Mouse (Mus musculus) ES-CJ7 (cell line): ENCODE data around the gene Glo1.

Source experiments
- DNase-seq: peaks from one replicate; pipeline ENCODE4 v3.0.0; 2011; ENCODE audit warnings: low read depth, low spot score

Gene Glo1

DNA sequence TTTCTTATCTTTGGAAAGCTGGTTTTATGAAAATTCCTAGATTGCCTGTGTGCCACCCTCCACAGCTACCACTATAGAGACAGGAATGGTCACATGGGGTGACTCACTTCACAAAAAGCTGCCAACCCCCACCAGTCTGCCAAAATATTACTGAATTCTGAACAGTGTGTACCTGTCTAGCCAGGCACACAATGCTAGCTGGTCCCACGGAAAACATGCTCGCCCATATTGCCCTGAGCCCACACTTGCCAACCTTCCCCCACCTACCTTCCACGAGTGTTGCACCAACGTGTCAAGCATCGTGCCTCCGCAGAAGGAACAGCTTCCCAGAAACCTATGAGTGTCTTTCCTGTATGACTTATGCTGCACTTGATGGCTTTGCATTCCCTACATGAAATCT lies 45.5 kb downstream of the Glo1 start:
- DNase-seq: no peak

DNA sequence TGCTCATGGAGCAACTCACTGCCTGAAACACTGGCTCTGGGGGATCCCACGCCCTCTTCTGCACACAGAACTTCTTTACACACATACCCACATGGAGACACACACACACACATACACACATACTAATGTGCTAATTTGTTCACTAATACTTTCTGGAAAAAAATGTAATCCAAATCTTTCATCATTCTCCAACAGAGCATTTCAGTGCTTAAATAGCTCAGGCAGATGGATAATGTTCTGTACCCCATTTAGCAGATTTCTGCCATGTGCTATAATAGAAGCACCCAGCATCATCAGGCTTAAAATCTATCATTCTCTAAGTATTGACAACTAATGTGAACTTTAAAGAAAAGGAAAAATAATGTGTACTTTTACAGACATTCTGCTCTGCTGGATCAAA lies 45.9 kb downstream of the Glo1 start:
- DNase-seq: no peak

DNA sequence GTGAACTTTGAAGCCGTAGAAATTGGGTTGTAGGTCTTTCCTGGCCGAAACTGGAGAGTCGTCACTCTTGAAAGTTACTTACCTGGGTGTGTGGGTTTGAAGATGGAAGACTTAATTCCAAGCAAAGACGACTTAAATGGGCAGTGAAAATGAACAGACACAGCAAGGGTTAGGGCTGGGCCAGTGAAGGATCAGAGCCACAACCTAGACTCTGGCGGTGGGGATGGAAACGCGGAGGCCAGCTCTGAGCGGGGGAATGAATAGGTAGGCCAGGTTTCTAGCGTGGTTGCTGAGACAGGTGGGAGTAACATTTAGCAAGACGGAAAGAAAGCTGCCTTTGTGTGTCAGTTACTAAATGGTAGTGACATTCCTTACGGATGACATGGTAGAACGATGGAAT lies 49.7 kb downstream of the Glo1 start:
- peak; percentile 28 for DNase-seq

DNA sequence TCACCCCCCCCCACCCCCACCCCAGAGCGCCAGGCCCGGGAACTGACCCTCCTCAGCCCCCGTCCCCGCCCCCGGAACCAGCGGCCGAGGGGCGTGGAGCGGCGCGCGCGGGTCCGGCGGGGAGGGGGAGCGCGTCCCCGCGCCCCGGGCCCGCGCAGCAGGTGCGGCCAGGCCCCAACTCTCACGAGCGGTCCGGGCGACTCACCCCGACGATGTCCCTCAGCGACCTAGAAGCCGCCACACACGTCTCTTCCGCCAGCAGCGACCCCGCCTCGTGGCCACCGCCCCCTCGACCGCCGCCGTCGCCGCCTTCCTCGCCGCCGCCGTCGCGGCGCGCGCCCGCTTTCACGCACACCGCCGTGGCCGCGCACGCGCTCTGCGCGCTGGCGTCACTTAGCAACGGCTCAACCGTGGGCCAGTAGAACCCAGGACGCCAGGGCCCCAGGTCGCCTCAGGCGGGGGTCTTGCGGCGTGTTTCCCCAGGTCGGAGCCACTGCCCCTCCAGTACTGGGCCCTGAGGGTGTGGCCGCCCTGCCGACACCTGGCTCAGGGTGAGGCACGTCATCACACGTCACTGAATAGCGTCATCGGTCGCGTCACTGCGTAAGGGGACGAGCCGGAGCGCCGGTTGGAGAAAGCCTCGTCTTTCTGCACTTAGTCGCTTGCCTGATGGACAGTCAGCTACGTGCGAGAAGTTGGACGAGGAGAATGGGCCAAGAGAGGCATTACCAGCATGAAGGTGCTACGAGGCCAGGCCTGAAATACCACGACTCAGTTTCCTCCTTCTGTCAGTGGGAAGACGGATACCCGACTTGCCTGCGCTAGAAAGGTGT lies 50.5 kb downstream of the Glo1 start, which contains the start of gene Btbd9:
Gene Btbd9, minus strand, starts transcription at position 548 of the 833 bp plus-strand sequence.
- DNase-seq: peak; percentile 97

DNA sequence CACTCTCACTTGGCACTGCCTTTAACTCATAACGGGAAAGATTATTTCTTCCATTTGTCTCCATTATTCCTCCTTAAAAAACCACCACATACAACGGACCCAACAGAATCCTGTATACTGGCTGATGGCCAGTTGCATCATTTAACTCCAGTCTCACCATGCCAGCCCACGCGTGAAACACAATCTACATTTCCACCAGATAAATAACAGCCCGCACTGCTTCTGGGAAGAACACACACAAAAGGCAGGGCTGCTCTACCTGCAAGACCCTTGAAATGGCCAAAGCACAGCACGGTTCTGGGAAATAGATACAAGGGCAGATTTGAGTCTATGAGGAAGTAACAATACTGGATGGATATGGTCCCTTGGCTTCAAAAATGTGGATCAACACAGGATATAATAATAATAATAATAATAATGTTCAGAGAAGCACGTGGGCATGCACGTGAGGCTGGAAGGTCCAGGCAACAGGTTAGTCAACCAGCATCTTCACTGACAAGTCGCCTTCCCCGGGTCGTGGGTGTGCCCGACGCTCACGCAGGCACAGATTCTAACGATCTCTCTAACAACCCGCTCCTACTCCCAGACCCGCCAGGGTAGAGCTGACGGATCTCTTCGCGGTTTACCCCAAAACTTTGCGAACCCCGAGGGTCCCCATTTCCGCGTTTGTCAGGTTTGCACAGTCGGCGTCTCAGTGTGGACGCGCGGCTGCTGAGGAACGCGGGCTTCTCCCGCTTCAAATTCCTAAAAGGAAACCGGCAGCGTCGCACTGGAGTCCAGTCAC lies 51.4 kb downstream of the Glo1 start:
- peak; percentile 51 for DNase-seq

DNA sequence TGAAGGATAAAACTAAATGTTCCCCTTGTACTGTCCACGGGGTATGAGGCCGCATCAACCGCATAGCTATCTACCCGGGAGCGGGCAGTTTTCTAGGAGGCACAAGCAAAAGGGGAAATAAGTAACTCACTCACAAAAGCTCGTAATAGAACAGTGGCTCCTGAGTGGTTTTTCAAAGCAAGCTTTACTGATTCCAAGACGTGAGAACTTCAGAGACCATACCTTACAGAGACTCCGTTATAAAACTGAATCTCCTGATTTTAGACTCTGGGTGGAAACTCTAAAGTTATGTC lies 51.9 kb downstream of the Glo1 start:
- no peak for DNase-seq

DNA sequence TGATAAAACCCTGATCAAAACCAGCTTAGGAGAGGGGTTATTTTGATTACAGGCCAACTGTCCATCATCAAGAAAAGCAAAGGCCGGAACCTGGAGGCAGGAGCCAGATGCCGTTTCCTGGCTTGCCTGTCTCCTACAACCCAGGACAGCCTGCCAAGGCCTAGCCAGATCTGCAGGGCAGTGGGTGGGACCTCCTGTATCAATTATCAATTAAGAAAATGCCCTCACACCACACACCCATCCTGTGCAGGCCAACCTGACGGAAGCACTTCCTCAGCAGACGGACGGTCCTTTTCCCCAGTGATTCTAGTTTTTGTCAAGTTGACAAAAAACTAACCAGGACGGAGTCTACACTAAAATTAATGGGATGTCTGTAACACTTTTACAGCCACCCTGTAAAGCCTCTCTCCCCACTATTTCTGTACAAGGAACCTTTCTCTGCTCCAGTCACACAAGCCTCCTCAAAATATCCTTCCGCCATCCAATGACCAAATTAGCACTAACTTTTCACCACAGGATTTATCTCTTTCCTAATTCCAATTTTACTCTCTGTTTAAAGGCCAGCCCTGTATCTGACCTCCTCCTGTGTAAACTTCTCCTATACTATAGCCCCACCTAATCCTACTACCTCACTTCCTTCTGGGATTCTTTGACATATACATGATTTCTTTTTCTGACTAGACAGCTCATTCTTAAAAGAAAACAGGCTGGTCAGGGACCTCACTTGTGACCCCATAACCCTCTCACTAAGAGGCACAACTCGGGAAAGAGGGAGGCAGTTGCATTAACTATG lies 52.5 kb downstream of the Glo1 start:
- no peak for DNase-seq

DNA sequence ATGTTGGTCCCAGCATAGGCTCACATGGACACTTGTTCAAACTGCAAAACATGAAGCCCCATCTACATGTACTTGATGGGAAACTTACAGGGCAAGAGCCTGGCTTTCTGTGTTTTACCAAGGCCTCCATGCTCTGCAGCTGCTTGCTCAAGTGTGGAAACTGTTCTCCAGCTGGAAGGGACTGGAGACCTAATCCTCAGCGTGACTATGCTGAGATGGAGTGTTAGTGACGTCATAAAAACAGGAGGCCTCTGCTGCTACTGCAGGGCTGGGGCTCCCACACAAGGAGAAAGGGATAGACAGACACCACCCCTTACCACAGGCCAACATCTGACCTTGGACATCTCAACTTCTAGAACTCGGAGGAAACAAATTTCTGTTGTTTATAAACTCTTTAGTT lies 55.7 kb downstream of the Glo1 start:
- no peak for DNase-seq

DNA sequence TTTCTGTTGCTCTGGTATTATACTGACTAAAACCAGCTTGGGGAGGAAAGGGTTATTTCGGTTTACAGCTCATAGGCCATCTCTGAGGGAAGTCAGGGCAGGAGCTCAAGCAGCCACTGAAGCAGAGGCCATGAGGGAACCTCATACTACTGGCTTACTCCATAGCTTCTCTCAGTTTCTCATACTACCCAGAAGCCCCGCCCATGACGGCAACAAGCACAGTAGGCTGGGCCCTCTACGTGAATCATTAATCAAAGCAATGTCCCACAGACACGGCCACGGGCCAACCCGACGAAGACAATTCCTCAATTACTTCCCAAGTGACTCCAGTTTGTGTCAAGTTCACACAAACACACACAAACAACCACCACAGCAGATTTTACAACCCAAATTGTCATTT lies 56.5 kb downstream of the Glo1 start:
- no peak for DNase-seq

DNA sequence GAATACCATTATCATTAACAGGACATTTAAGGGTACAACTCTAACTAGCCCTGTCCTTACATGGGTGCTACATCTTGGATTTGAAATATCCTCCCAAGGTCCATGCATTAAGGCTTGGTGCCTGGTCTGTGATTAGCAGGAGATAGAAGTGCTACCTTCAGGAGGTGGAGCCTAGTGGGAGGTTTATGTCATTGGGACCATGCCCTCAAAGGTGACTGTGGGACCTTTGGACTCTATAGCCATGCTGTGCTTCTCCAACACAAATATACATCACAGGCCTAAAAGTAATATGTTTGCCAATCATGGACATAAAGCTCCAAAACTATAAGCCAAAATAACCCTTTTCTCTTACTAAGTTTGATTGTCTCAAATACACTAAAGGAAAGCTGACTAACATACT lies 58.2 kb downstream of the Glo1 start:
- DNase-seq: no peak

DNA sequence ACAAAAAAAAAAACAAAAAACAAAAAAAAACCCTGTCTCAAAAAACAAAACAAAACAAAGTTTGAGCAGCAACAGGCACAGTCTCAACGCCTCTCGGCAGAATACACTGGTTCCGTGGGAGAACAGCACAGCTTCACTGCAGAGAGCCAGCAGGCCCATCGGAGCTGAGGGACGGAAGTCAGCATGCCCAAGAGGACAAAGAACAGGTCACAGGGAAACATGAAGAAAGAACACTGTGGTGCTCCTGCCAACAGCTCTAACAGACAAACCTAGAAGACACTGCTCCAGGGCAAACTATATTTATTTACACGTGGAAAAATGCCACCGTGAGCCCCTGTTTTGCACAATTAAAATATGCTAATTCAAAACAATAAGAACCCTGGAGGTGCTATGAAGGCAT lies 61.7 kb downstream of the Glo1 start:
- DNase-seq: no peak

DNA sequence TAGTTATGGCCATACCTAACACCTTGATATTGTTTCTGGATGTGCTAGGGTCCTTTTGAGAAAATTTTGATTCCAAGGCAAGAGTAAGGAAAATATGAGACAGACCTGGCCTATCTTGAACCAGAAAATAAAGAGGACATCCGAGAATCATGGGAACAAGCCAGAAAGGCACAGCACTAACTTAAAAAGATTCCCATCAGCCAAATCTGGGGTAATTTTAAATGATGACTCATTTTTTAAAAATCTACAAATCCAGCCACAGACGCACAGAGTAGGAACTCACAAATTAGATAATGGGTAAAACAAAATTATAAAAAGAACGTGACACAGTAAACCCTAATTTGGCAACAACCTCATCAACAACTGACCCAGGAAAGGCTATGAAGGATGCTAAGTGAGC lies 62.3 kb downstream of the Glo1 start:
- no peak for DNase-seq

DNA sequence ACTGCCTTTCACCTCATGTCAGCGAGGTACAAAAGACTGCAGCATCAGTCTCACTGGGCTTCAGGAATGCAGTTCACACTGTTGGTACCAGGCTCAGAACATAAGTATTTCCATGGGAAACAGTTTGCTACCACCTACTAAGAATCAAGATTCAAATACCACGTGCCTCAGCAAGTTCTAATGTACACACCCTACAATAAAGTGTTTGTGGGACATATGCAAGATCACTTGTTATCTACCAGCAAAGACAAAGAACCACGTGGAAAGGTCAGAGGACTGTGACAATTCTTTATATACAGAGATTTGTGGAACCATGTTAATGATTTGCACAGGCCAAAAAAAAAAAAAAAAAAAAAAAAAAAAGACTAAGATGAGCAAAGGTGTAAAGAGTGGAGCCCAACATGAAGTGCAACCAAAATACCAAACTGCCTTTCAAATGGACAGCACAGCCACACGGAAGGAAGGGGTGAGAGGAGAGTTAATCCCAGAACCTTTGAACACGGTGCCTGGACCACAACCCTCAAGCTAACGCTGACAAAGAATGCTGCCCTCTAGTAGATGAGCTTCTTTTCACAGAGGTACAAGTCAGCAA lies 63.1 kb downstream of the Glo1 start:
- no peak for DNase-seq

DNA sequence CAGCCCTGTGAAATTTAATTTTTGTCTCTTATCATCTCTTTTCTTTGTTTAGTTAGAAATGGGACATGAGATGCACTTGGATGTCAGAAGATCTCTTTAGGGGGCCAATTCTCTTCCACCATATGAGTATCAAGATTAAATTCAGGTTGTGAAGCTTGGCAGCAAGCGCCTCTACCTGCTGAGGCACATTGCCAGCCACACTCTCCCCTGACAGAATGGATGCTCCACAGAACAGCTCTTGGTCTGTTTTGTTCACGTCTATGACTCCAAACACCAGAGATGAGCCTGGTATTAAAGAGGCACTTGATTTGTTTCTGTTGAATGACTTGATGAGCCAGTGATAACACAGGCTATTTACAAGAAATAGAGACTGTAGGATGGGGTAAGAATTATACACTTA lies 63.9 kb downstream of the Glo1 start:
- DNase-seq: no peak

DNA sequence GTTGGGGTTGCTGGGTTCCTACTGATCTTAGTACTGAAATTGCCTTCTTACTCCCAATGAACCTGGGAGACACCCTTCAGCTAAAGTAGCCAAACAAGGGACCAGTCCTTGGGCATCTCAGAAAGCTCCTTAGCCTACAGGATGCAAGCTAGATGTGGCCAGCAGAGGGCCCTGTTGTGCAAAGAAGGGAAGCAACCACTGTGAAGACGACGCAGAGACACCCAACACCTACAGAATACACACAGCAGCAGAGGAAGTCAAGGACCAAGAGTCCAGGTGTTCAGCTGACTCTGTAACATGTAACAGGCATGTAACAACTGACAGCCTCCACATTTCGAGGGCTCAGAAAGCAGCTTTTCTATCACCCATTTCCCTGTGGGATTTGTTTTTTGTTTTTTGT lies 67.1 kb downstream of the Glo1 start:
- peak; percentile 92 for DNase-seq

DNA sequence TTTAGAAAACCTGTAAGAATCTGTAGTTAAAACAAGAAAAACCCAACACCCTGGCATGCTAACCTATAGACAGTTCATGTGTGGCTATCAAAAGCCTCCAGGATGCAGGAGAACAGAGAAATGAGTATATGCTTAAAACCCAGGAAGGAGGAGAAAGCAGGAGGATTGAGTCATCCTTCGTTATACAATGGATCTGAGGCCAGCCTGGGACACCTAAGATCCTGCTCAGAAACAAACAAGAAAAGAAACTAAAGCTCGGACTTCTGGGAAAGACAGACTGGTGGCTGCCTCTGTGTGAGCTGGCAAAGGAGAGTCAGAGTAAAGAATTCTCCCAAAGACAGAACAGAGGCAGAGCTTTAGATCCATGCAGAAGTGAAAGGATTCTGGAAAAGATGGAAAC lies 68.0 kb downstream of the Glo1 start:
- DNase-seq: no peak

DNA sequence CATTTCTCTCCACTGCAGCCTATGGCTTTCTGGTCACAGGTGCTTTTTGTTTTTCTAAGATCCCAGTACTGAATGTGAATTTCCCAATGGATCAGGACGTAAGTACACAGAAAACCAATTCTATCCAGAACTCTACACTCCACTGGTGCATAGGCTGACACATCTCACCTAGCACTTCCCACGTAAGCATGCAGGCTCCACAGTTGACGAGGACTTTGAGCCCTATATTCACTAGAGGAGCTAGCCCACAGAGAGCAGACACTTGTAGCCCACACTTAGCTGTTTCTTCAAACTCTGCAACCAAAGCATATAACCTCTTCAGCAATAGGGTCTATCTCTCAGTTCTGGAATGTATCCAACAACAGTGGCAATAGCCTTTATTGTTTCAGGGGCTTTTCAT lies 70.2 kb downstream of the Glo1 start:
- no peak for DNase-seq

DNA sequence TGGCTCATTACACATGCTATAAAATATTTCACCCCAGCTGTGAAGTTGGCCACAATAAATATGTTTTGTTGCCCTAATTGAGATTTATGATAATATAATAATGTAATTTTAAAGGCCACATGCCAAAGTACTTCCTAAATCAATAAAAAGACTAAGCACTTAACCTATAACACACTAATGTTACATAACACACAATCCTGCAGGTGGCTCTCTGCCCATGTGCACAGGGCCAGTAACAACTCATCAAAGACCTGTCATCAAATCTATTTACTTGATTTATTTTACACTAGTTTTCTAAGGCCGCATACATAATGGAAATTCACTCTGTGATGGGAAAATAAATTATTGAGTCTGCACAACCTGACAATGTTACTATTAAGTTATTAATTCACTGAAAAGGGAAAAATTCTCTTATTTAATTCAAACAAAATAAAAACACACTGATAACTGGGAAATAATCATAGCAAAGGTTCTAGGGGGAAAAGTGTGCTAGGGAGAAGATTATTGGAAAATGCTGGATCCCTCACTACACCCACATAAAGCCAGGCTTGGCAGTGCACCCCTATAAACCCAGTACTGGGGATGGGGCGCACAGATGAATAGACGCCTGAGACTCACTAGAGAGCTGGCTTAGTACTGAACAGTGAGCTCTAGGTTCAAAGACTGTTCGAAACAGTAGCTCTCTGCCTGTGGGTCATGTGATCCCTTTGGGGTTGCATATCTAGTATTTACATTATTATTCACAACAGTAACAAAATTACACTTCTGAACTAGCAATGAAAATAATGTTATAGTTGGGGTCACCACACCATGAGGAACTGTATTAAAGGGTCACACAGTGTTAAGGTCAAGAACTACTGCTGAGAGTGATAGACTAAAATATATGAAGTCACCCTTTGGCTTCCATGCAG lies 73.4 kb downstream of the Glo1 start:
- DNase-seq: no peak

DNA sequence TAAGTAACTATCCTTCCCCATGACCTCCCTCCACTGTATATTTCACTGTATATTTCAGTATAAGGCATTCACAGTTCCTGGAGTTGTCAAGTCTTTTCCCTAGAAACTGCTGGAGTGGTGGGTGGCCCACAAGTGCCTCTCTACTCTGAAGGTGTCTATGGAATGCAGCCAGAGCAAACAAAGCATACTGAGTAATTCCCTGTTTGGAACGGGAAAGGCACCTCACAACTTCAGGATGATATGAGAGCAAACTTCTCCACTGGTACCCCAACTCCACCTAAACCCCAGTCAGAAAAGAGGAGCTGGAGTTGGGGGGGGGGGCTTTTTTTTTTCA lies 75.9 kb downstream of the Glo1 start:
- no peak for DNase-seq

DNA sequence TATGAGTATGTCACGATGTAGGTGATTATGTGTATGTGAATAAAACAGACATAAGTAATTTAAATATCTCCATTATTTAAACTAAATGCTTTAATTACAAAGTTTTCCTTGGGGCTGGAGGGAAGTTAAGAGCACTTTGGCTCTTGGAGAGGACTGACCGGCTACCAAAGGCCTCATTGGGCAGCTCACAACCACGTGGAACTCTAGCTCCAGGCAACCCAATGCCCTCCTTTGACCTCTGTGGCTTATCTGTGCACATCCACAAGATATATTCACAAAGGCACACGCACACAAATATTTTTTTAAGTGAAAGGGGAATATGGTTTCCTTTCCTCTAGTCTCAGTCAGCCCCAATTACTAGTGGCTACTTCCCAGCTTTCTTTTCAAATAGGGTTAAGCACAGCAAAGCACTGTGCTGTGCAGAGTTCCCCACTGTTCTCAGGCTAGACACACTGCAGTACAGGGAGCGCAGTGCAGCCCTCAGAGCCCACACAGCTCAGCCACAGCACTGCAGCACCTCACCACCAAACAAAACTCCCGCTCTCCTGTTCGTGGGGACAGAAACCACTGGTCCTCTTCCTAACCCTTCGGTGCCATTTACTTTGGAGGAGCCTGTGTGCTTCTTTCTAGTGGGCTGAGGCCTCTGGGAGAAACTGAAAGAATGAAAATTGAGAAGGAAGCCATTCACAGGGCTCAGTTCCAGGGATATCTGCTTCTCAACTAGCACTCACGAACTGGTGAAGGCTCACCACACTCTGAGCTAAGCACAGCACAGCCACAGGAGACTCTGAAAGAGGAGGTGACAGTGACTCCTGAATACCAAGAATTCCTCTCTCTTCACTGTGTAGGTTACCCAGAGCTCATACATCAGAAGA lies 76.5 kb downstream of the Glo1 start:
- no peak for DNase-seq
